Mouse (Mus musculus): ENCODE measurements around the gene Rbp2.

Gene Rbp2

GRCm38 (mm10) chr9:98524786-98525542 lies 39.0 kb downstream of the Rbp2 start:
- DNase-seq: no peak

- no peak for DNase-seq
Observed at GRCm38 (mm10) chr9:98525543-98525924, 39.6 kb downstream of the Rbp2 start.

GRCm38 (mm10) chr9:98527226-98527625 lies 41.3 kb downstream of the Rbp2 start:
- DNase-seq: no peak

- no peak for DNase-seq
Observed at GRCm38 (mm10) chr9:98529776-98530175, 43.9 kb downstream of the Rbp2 start.

GRCm38 (mm10) chr9:98530999-98531398 lies 45.1 kb downstream of the Rbp2 start:
- DNase-seq: no peak

GRCm38 (mm10) chr9:98534675-98535280 lies 48.9 kb downstream of the Rbp2 start:
- DNase-seq: no peak

GRCm38 (mm10) chr9:98535763-98536162 lies 49.8 kb downstream of the Rbp2 start:
- no peak for DNase-seq

GRCm38 (mm10) chr9:98538017-98538712 lies 52.2 kb downstream of the Rbp2 start:
- DNase-seq: no peak

- DNase-seq: peak; percentile 16 to 30
Observed at GRCm38 (mm10) chr9:98538713-98539360, 52.9 kb downstream of the Rbp2 start.

- no peak for DNase-seq
Observed at GRCm38 (mm10) chr9:98544042-98544441, 58.1 kb downstream of the Rbp2 start.
